Comparison of ENCODE assay signal across 9 mouse cellular contexts in the genomic region with DNA sequence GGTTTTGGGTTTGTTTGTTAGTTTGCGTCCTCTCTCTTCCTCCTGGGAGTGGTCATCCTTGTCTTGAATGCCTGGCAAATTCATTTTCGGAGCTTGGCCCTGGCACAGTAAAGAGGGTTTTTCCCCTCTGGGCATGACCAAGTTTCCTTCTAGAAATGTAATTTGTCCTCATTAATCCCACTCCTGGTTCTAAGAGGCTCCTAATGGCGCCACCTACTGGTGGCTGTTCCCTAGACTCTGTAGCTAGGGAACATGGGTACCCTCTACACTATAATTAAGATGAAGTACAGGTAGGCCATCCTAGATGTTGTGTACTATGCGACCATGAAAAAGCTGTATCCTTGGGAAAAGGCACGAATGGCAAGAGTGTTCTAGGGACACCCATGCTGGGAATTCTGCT. TPM values are rescaled to one million over a fixed set of nuclear protein-coding genes. Genes with fewer than 3 reads are reported as not detected.
DNase-seq lines count a peak whose midpoint lies in the region; ATAC-seq and TF ChIP-seq lines count a peak whose summit lies in the region.
"Had no signal": no experiment of that assay in that cellular context is flagged by ENCODE, and none has a peak within 500 bp of the region (broad histone marks: within the 10 kb centered on the region; RNA-seq: fewer than 3 reads in every experiment).

No protein-coding gene starts in this region.

- no peak; the same call in 1 of the 2 replicates for TF ChIP-seq RAD21 in MEL (IDR thresholded peaks at IDR 0.05; ENCODE audit: low read depth, low read length)

- WGBS in kidney, embryonic 16.5 days: 37% methylated on average over 5 of the region's 5 CpGs
- 34% methylated on average over 5 of the region's 5 CpGs for WGBS in limb, embryonic 14.5 days

- H3K4me2 ChIP-seq in kidney, embryonic 16.5 days (replicated peaks; ENCODE audit: low read depth, low read length): no peak overlapping the region
- H3K4me2 ChIP-seq in limb, embryonic 14.5 days (replicated peaks; ENCODE audit: low read depth, low read length, severe bottlenecking): no peak overlapping the region

- no peak for TF ChIP-seq POLR2A in MEL (IDR thresholded peaks at IDR 0.05; ENCODE audit: control insufficient read depth in 1 of 2, insufficient read depth in 1 of 2, low read depth in 1 of 2, low read length in 2 of 2, poor library complexity in 1 of 2)
- no peak for TF ChIP-seq POLR2A in limb, embryonic 14.5 days (IDR thresholded peaks at IDR 0.05; ENCODE audit: borderline replicate concordance, extremely low read depth, insufficient read depth, insufficient read length)

- no peak for ATAC-seq in kidney, embryonic 16.5 days (ENCODE audit: low FRiP score, low TSS enrichment)
- ATAC-seq in limb, embryonic 14.5 days (ENCODE audit: low FRiP score, low read depth): no peak
- no peak for ATAC-seq in megakaryocyte-erythroid progenitor cell, adult 5-6 weeks (replicated peaks; ENCODE audit: low FRiP score, low TSS enrichment, poor library complexity, severe bottlenecking)

- no peaks in the 10 kb centered on the region; the same call in 1 of the 2 replicates for H3K27me3 ChIP-seq in kidney, embryonic 16.5 days (ENCODE audit: insufficient read depth, low read length)
- no peaks in the 10 kb centered on the region for H3K27me3 ChIP-seq in MEL (ENCODE audit: control insufficient read depth in 1 of 2, insufficient read depth in 2 of 2, low read length in 2 of 2)
- H3K27me3 ChIP-seq in limb, embryonic 14.5 days (ENCODE audit: control insufficient read depth, insufficient read depth, low read length): no peaks in the 10 kb centered on the region

- H3K36me3 ChIP-seq in kidney, embryonic 16.5 days (ENCODE audit: insufficient read depth, low read length): no peaks in the 10 kb centered on the region
- H3K36me3 ChIP-seq in MEL (ENCODE audit: control insufficient read depth in 1 of 2, insufficient read depth in 2 of 2, low read length in 2 of 2): no peaks in the 10 kb centered on the region
- no peaks in the 10 kb centered on the region for H3K36me3 ChIP-seq in limb, embryonic 14.5 days (ENCODE audit: control insufficient read depth, insufficient read depth, low read length)
- H3K36me3 ChIP-seq: neural tube, embryonic 12.5 days had no signal

- no peak overlapping the region for H3K9ac ChIP-seq in kidney, embryonic 16.5 days (replicated peaks; ENCODE audit: low read length)
- no peak overlapping the region for H3K9ac ChIP-seq in MEL (ENCODE audit: control insufficient read depth, low read depth, low read length, poor library complexity, severe bottlenecking)
- H3K9ac ChIP-seq in limb, embryonic 14.5 days (ENCODE audit: low read depth, low read length, severe bottlenecking): no peak overlapping the region
- H3K9ac ChIP-seq: neural tube, embryonic 12.5 days had no signal

- H3K27ac ChIP-seq in kidney, embryonic 16.5 days (ENCODE audit: low read length): no peak overlapping the region
- no peak overlapping the region for H3K27ac ChIP-seq in MEL (ENCODE audit: control insufficient read depth, low read depth, low read length)
- no peak overlapping the region for H3K27ac ChIP-seq in limb, embryonic 14.5 days (replicated peaks; ENCODE audit: low read depth, low read length)
- H3K27ac ChIP-seq: neural tube, embryonic 12.5 days had no signal

- no peaks in the 10 kb centered on the region for H3K9me3 ChIP-seq in kidney, embryonic 16.5 days (ENCODE audit: low read length)
- H3K9me3 ChIP-seq in MEL (replicated peaks; ENCODE audit: insufficient read depth, low read length): no peaks in the 10 kb centered on the region
- H3K9me3 ChIP-seq in limb, embryonic 14.5 days (ENCODE audit: control insufficient read depth, low read length): no peaks in the 10 kb centered on the region
- H3K9me3 ChIP-seq: neural tube, embryonic 12.5 days had no signal

- peaks cover 3% of the 10 kb centered on the region for H3K4me1 ChIP-seq in kidney, embryonic 16.5 days (ENCODE audit: insufficient read depth, low read length)
- no peaks in the 10 kb centered on the region for H3K4me1 ChIP-seq in MEL (ENCODE audit: control insufficient read depth in 1 of 2, insufficient read depth in 2 of 2, low read length in 2 of 2)
- H3K4me1 ChIP-seq in limb, embryonic 14.5 days (ENCODE audit: control insufficient read depth, insufficient read depth, low read length): peaks cover 20% of the 10 kb centered on the region

- H3K4me3 ChIP-seq in kidney, embryonic 16.5 days (ENCODE audit: low read length): no peak overlapping the region
- H3K4me3 ChIP-seq in MEL (ENCODE audit: control insufficient read depth in 1 of 2, insufficient read depth in 1 of 2, low read depth in 2 of 2, low read length in 2 of 2): no peak overlapping the region
- H3K4me3 ChIP-seq in limb, embryonic 14.5 days (replicated peaks; ENCODE audit: low read length): no peak overlapping the region
- H3K4me3 ChIP-seq: neural tube, embryonic 12.5 days had no signal

- no peaks in the 10 kb centered on the region for H3K79me2 ChIP-seq in MEL (ENCODE audit: control insufficient read depth, insufficient read depth, low read length, poor library complexity)

- TF ChIP-seq CTCF in MEL (IDR thresholded peaks at IDR 0.05 in 2 of 3, conservative IDR thresholded peaks at IDR 0.05 in 1 of 3; ENCODE audit: control insufficient read depth in 1 of 3, insufficient read depth in 1 of 3, low read depth in 2 of 3, low read length in 3 of 3, poor library complexity in 1 of 3, severe bottlenecking in 1 of 3): peak in 2 of 3 experiments; percentile 8 to 17; a peak in 2 of 6 replicates

- no peak for TF ChIP-seq EP300 in MEL (IDR thresholded peaks at IDR 0.05; ENCODE audit: low read depth in 1 of 2, low read length in 2 of 2)

- peak; percentile 37 for DNase-seq in kidney, adult 18-20 months
- DNase-seq in 3T3-L1 (ENCODE audit: low read depth, low spot score): peak; percentile 39
- DNase-seq in MEL (ENCODE audit: low read depth, low spot score): peak; percentile 3
- DNase-seq in cerebellum, adult 9-11 months: peak; percentile 69
- peak; percentile 63 for DNase-seq in limb, embryonic 14.5 days (ENCODE audit: low spot score)
- DNase-seq in frontal cortex, adult 2 months (ENCODE audit: extremely low spot score in 1 of 2, low spot score in 1 of 2): no peak

TF ChIP-seq in MEL, 35 proteins besides CTCF, POLR2A, EP300 and RAD21:
- no peak for TF ChIP-seq BHLHE40 (IDR thresholded peaks at IDR 0.05; ENCODE audit: borderline replicate concordance, low read depth, low read length)
- no peak for TF ChIP-seq TBP (IDR thresholded peaks at IDR 0.05; ENCODE audit: low read depth, low read length)
- no peak for TF ChIP-seq MAZ (IDR thresholded peaks at IDR 0.05; ENCODE audit: low read depth, low read length)
- no peak for TF ChIP-seq POLR2AphosphoS5 (IDR thresholded peaks at IDR 0.05; ENCODE audit: borderline replicate concordance, low read depth, low read length)
- TF ChIP-seq MYB (IDR thresholded peaks at IDR 0.05; ENCODE audit: low read depth, low read length): no peak
- no peak for TF ChIP-seq GATA1 (IDR thresholded peaks at IDR 0.05; ENCODE audit: low read depth, low read length)
- no peak for TF ChIP-seq MEF2A (IDR thresholded peaks at IDR 0.05; ENCODE audit: extremely low read depth, insufficient replicate concordance, low read depth, low read length, poor library complexity, severe bottlenecking)
- no peak for TF ChIP-seq ZKSCAN1 (IDR thresholded peaks at IDR 0.05; ENCODE audit: low read depth, low read length)
TF ChIP-seq in MEL: peak in this region for 0.

RNA-seq across cellular contexts. Expression of gene Igsf9b, which starts 11.6 kb away (rescaled TPM):
- polyA plus RNA-seq in kidney, embryonic 16.5 days (2015; fragmentation: Nextera tagmentation; extraction: Ambion mirVana): 2.6 and 2.8 TPM in 2 replicates
- not detected in 2 replicates for total RNA-seq in MEL (2012; rRNA removed)
- polyA plus RNA-seq in MEL (2012; ENCODE audit: insufficient read depth in 1 of 2, insufficient read length in 2 of 2, low read depth in 1 of 2, low replicate concordance in 2 of 2, missing spikeins in 1 of 2): not detected
- 1.9 and 2.2 TPM in 2 replicates for polyA plus RNA-seq in limb, embryonic 14.5 days (2012; rRNA removed)
- polyA plus RNA-seq in limb, embryonic 14.5 days (2014; fragmentation: Nextera tagmentation; extraction: Ambion mirVana): 2.9 and 4.3 TPM in 2 replicates
- 17.2 and 17.5 TPM in 2 replicates for polyA plus RNA-seq in frontal cortex, adult 2 months (2012; rRNA removed)
- total RNA-seq in megakaryocyte-erythroid progenitor cell, adult 5-6 weeks (2014; fragmentation: Nextera tagmentation): not detected in 2 replicates
- not detected in 2 replicates for total RNA-seq in megakaryocyte-erythroid progenitor cell, adult 5-6 weeks (2017)

Comparison
In these comparisons a context has a peak if more than half of its experiments do, and no peak if none do; other contexts are left out.
1. DNase-seq: peak in kidney, adult 18-20 months (single experiment), 3T3-L1 (single experiment), MEL (single experiment), cerebellum, adult 9-11 months (single experiment) and limb, embryonic 14.5 days (single experiment); none in frontal cortex, adult 2 months (0 of 2).